Mouse (Mus musculus): Measurements from ENCODE around the gene Dpep3.
A peak's percentile ranks its signal among the peaks of the same experiment; 100 is the strongest.

Gene Dpep3

GRCm38 (mm10) chr8:105933762-105934161 lies 45.5 kb downstream of the Dpep3 start, which contains the start of gene Ctrl:
Gene Ctrl, minus strand, starts transcription at chr8:105933862.
- DNase-seq: no peak

- no peak for DNase-seq
These were observed 46.7 kb downstream of the Dpep3 start for GRCm38 (mm10) chr8:105932525-105932924.

DNA sequence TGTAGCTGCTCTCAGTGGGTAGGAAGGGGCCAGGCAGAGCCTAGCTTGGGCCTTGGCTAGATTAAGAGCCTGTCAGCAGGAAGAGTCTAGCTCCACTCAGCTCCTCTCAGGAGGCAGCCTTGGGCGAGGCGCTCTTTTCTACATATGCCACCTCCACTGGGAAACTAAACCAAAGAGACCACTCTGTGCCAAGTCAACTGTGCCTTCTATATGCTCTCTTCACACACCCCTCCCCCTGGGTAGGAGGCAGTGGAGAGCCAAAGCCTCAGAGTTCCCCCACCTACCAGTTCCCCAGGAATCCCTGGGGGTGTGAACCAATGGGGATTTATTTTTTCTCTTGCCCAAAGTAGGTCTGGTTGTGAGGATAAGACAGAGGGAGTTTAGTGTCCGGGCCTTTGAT lies 48.0 kb downstream of the Dpep3 start:
- DNase-seq: no peak

- DNase-seq: peak; percentile 84
These were observed 48.6 kb downstream of the Dpep3 start for GRCm38 (mm10) chr8:105930602-105931001.

GRCm38 (mm10) chr8:105925123-105925522 lies 54.1 kb downstream of the Dpep3 start:
- DNase-seq: no peak
